Mouse (Mus musculus): ENCODE results near the gene Asic2. TPM values are rescaled to one million over a fixed set of nuclear protein-coding genes. Genes with fewer than 3 reads are reported as not detected.

The Asic2 gene
- polyA plus RNA-seq, 1 experiment from 2014 or later: 2.8 TPM

DNA sequence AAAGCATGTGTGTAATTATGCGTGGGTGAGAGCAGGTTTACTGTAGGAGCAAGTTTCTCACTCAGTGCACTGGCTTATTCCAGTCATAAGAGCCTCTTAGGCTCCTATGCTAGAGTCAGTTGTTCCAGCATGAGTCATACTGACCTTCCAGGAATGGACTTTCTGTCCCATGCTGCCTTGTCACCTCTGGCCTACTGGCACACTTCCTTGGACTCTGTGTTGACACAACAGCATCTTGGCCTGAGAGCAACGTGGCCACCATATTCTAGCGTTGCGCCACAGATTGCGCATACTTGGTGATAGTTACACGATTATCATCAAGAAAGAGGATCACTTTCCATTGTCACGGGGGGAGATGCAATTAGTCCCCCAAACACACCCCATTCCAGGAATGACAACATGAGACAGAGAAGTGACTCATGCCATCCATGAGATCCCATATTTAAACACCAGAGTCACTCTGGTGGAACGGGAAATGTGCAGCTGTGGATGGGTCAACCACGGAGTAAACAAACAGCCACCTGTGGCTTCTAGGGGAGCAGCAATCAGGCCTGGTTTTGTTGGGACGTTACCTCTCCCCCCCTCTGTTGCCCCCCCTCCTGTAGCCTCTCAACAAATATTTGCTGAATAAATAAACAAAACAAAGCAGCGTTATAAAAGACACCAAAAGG lies 1019.1 kb downstream of the Asic2 start:
- ATAC-seq (ENCODE audit: low FRiP score, low TSS enrichment): no peak
- no peak overlapping the region for H3K27ac ChIP-seq (ENCODE audit: low read length)
- no peaks in the 10 kb centered on the region for H3K27me3 ChIP-seq (ENCODE audit: insufficient read depth, low read length)
- H3K36me3 ChIP-seq (ENCODE audit: insufficient read depth, low read length): no peaks in the 10 kb centered on the region
- WGBS: 74% methylated on average over 11 of the region's 11 CpGs
- no peak overlapping the region for H3K4me2 ChIP-seq (replicated peaks; ENCODE audit: low read depth, low read length)
- H3K9me3 ChIP-seq (ENCODE audit: low read length): no peaks in the 10 kb centered on the region
- H3K9ac ChIP-seq (replicated peaks; ENCODE audit: low read length): no peak overlapping the region
- peaks cover 5% of the 10 kb centered on the region; the same call in 1 of the 2 replicates for H3K4me1 ChIP-seq (ENCODE audit: insufficient read depth, low read length)
- H3K4me3 ChIP-seq (ENCODE audit: low read length): no peak overlapping the region

DNA sequence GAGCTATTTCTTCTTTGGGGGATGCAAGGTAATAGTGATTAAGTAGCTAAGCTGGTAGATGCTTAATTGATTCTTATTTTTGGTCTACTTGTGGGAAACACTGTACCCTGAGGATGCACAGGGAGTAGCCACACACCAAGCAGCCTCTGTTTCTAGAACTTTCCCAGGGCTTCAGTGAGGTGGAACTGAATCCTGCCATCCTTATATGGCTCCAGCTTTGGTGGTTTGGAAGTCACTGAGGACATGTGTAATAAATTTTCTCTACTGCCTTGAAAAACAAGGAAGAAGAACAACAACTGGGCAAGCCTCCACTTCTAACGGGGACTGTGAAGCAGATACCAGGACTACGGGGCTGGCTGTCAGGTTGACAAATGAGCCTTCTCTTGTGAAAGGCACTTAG lies 1020.2 kb downstream of the Asic2 start:
- Histone ChIP-seq H3K27ac (ENCODE audit: low read length) (no peak overlapping the region), H3K4me3 (ENCODE audit: low read length) (no peak overlapping the region), H3K9me3 (ENCODE audit: low read length) (no peaks in the 10 kb centered on the region), H3K36me3 (ENCODE audit: insufficient read depth, low read length) (no peaks in the 10 kb centered on the region), H3K4me1 (ENCODE audit: insufficient read depth, low read length) (peaks cover 5% of the 10 kb centered on the region; the same call in 1 of the 2 replicates), H3K9ac (replicated peaks; ENCODE audit: low read length) (no peak overlapping the region), H3K4me2 (replicated peaks; ENCODE audit: low read depth, low read length) (no peak overlapping the region), H3K27me3 (ENCODE audit: insufficient read depth, low read length) (no peaks in the 10 kb centered on the region)
- no peak for ATAC-seq (ENCODE audit: low FRiP score, low TSS enrichment)
- WGBS: 2% methylated on average over 2 of the region's 2 CpGs

DNA sequence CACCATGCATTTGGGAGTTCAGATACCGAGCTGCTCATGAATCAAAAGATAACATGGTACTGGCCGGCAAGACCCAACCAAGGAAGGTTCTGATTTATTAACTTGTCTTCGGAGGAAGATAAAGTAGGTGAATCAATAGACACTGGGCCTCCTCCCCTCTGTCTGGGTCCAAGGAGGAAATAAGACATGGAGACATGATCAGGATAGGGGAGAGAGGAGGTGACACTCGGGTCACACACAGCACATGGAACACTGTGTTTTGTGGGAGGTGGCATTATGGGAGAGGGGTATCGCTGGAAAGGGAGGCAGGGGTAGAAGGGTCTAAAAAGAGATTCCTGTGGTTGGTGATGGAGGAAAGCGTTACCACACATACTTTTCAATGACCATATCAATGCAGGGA lies 1022.1 kb downstream of the Asic2 start:
- ATAC-seq (ENCODE audit: low FRiP score, low TSS enrichment): peak; percentile 84
- WGBS: 30% methylated on average over 6 of the region's 6 CpGs

DNA sequence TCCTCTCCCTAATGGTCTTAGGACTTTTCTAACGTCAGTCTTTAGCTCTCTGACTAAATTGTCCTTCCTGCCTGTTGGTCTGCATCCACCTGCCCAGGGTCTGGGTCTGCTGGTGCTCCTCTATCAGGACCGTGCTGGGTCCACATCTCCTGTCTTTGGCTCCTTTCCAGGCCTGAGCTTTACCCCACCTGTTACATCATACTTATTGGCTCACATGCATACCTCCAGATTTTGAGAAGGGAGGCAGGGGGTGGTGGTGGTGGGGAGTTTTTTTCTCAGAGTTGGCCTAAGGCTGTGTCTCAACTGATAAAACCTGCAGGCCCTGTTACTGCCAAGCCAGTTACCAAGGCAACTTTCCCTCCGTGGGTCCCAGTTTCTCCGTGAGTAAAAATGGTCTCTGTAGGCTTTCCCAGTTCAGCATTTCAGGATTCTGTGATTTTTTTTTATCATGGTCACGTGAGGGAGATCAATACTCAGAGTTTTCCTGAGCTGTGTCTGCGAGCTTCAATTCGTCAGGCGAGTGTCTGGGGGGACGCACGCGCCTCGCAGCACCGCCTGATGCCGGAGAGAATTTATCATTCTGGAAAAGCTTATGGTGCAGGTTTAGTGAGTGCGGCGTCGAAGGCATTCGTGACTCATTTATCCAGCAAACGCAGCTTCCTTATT lies 1044.8 kb downstream of the Asic2 start:
- H3K9me3 ChIP-seq (ENCODE audit: low read length): no peaks in the 10 kb centered on the region
- H3K9ac ChIP-seq (replicated peaks; ENCODE audit: low read length): no peak overlapping the region
- H3K4me1 ChIP-seq (ENCODE audit: insufficient read depth, low read length): no peaks in the 10 kb centered on the region
- no peak overlapping the region for H3K4me2 ChIP-seq (replicated peaks; ENCODE audit: low read depth, low read length)
- H3K27ac ChIP-seq (ENCODE audit: low read length): no peak overlapping the region
- no peaks in the 10 kb centered on the region for H3K36me3 ChIP-seq (ENCODE audit: insufficient read depth, low read length)
- H3K27me3 ChIP-seq (ENCODE audit: insufficient read depth, low read length): no peaks in the 10 kb centered on the region
- WGBS: 89% methylated on average over 19 of the region's 19 CpGs
- no peak overlapping the region for H3K4me3 ChIP-seq (ENCODE audit: low read length)
- ATAC-seq (ENCODE audit: low FRiP score, low TSS enrichment): no peak

More for the DNA sequence above, 1022.1 kb downstream of the Asic2 start:
- no peaks in the 10 kb centered on the region for H3K9me3 ChIP-seq (ENCODE audit: low read length)
- H3K9ac ChIP-seq (replicated peaks; ENCODE audit: low read length): no peak overlapping the region
- H3K27ac ChIP-seq (ENCODE audit: low read length): no peak overlapping the region
- no peak overlapping the region for H3K4me3 ChIP-seq (ENCODE audit: low read length)
- peaks cover 5% of the 10 kb centered on the region; the same call in 1 of the 2 replicates for H3K4me1 ChIP-seq (ENCODE audit: insufficient read depth, low read length)
- no peak overlapping the region for H3K4me2 ChIP-seq (replicated peaks; ENCODE audit: low read depth, low read length)
- H3K36me3 ChIP-seq (ENCODE audit: insufficient read depth, low read length): no peaks in the 10 kb centered on the region
- no peaks in the 10 kb centered on the region for H3K27me3 ChIP-seq (ENCODE audit: insufficient read depth, low read length)

DNA sequence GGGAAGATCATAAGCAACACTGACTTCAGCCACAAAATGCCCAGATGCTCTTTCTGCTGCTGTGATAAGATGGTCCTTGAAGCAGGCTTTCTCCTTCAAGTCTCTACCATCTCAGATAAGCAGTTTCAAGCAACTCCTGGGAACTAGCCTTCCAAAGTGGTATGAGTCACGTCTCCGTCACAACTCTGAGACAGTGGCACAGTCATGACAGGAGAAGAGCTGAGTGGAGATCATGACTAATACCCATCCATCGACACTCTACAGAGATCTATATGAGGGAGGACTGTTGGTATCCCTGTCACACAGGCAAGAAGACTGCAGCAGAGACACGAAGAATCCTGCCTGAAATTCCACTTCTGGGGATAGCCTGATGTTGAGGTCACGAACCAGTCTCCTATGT lies 1049.9 kb downstream of the Asic2 start:
- Histone ChIP-seq H3K36me3 (ENCODE audit: insufficient read depth, low read length) (no peaks in the 10 kb centered on the region), H3K27me3 (ENCODE audit: insufficient read depth, low read length) (no peaks in the 10 kb centered on the region), H3K9me3 (ENCODE audit: low read length) (peaks cover 6% of the 10 kb centered on the region; the same call in 1 of the 2 replicates), H3K9ac (replicated peaks; ENCODE audit: low read length) (no peak overlapping the region), H3K27ac (ENCODE audit: low read length) (no peak overlapping the region), H3K4me2 (replicated peaks; ENCODE audit: low read depth, low read length) (no peak overlapping the region), H3K4me3 (ENCODE audit: low read length) (no peak overlapping the region), H3K4me1 (ENCODE audit: insufficient read depth, low read length) (no peaks in the 10 kb centered on the region)
- 88% methylated on average over 5 of the region's 5 CpGs for WGBS
- ATAC-seq (ENCODE audit: low FRiP score, low TSS enrichment): no peak

DNA sequence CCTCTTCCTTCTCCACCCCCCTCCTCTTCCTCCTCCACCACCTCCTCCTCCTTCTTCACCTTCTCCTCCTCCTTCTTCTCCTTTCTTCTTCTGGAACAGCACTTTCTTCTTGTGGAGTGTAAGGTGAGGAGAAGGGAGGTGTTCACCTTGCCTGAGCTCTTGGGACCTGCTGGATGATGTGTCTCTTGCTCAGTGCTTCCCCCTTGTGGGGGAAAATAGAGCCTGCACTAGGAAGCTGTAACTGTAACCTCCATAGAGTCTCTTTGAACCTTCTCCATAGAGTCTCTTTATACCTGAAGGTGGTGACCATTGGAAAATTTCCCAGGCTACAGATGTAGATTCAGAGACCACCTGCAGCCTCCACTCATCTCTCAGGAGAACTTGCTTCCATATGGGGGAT lies 1050.6 kb downstream of the Asic2 start:
- H3K4me2 ChIP-seq (replicated peaks; ENCODE audit: low read depth, low read length): no peak overlapping the region
- H3K4me1 ChIP-seq (ENCODE audit: insufficient read depth, low read length): no peaks in the 10 kb centered on the region
- ATAC-seq (ENCODE audit: low FRiP score, low TSS enrichment): no peak
- peaks cover 6% of the 10 kb centered on the region; the same call in 1 of the 2 replicates for H3K9me3 ChIP-seq (ENCODE audit: low read length)
- H3K36me3 ChIP-seq (ENCODE audit: insufficient read depth, low read length): no peaks in the 10 kb centered on the region
- H3K27me3 ChIP-seq (ENCODE audit: insufficient read depth, low read length): no peaks in the 10 kb centered on the region
- H3K27ac ChIP-seq (ENCODE audit: low read length): no peak overlapping the region
- H3K9ac ChIP-seq (replicated peaks; ENCODE audit: low read length): no peak overlapping the region
- H3K4me3 ChIP-seq (ENCODE audit: low read length): no peak overlapping the region

DNA sequence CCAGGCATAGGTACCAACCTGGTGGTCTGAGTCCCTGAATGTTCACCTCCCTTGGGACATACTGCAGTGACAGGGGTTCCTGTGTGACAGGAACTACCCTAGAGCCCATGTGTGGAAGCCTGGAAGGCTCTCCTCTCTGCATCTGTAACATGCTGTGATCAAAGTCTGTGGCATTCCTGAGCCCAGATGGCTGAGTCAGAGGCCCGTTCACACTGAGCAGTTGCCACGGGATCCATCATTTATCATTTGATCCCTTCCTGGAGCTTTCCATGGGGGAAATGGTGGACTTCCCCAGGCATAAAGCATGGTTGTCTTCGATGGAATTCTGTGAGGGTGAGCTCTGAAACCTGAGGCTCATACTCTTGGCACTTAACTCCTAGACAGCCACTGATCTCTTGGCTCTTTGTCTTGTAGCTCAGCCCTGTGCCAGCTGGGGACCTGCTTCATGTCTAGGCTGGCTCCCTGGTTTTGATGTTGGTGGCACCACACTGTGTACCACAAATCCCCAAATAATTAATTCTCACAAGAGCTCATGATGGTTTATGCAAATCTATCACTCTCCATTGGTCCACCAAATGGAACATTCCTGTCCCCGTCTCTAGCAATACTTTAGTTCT lies 1054.7 kb downstream of the Asic2 start:
- Histone ChIP-seq H3K4me1 (ENCODE audit: insufficient read depth, low read length) (peaks cover 7% of the 10 kb centered on the region), H3K27me3 (ENCODE audit: insufficient read depth, low read length) (no peaks in the 10 kb centered on the region), H3K27ac (ENCODE audit: low read length) (no peak overlapping the region), H3K36me3 (ENCODE audit: insufficient read depth, low read length) (no peaks in the 10 kb centered on the region), H3K4me2 (replicated peaks; ENCODE audit: low read depth, low read length) (no peak overlapping the region), H3K9me3 (ENCODE audit: low read length) (peaks cover 6% of the 10 kb centered on the region; the same call in 1 of the 2 replicates), H3K9ac (replicated peaks; ENCODE audit: low read length) (no peak overlapping the region), H3K4me3 (ENCODE audit: low read length) (no peak overlapping the region)
- 31% methylated on average over 4 of the region's 4 CpGs for WGBS
- ATAC-seq (ENCODE audit: low FRiP score, low TSS enrichment): no peak

DNA sequence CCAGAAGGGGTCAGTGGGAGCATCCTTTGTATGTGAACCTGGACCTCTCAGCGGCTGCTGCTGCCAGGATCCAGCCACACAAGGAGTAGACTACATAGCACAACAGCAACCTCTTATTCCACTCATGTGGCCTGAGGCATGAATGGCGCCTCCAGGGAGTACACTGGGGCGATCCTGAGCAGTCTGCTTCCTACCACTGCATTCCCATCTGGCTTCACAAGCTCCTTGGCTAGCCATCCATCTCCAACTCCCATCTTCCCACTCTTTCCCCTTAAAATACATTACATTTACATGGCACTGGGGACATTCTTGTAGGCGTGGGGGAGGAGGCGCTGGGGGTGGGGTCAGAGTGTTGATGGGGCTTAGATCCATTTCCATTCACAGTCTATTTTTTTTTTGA lies 1055.5 kb downstream of the Asic2 start:
- no peak overlapping the region for H3K4me3 ChIP-seq (ENCODE audit: low read length)
- no peak overlapping the region for H3K4me2 ChIP-seq (replicated peaks; ENCODE audit: low read depth, low read length)
- 75% methylated on average over 5 of the region's 5 CpGs for WGBS
- no peak overlapping the region for H3K27ac ChIP-seq (ENCODE audit: low read length)
- no peaks in the 10 kb centered on the region for H3K36me3 ChIP-seq (ENCODE audit: insufficient read depth, low read length)
- no peak overlapping the region for H3K9ac ChIP-seq (replicated peaks; ENCODE audit: low read length)
- H3K9me3 ChIP-seq (ENCODE audit: low read length): peaks cover 6% of the 10 kb centered on the region; the same call in 1 of the 2 replicates
- H3K4me1 ChIP-seq (ENCODE audit: insufficient read depth, low read length): peaks cover 7% of the 10 kb centered on the region
- no peak for ATAC-seq (ENCODE audit: low FRiP score, low TSS enrichment)
- no peaks in the 10 kb centered on the region for H3K27me3 ChIP-seq (ENCODE audit: insufficient read depth, low read length)

DNA sequence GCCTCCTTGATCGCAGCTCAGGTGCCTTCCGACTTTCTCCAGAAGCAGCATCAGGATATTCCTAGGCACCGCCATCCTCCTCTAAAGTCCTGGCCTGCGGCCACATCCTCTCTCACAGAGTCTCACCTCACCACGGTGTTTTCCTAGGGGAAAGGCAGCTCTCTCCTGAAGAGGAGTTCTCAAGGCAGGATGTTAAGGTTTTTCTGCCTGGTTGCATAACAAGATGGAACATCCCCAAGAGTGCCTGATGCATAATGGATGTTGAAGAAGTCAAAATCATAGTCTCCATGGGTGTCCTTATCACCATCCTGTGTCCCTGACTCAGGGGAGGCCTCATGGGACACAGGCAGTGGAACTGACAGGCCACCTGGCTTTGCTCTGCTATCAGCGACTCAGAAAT lies 1060.4 kb downstream of the Asic2 start:
- ATAC-seq (ENCODE audit: low FRiP score, low TSS enrichment): no peak
- Histone ChIP-seq H3K9me3 (ENCODE audit: low read length) (no peaks in the 10 kb centered on the region), H3K27me3 (ENCODE audit: insufficient read depth, low read length) (no peaks in the 10 kb centered on the region), H3K27ac (ENCODE audit: low read length) (no peak overlapping the region), H3K4me3 (ENCODE audit: low read length) (no peak overlapping the region), H3K4me2 (replicated peaks; ENCODE audit: low read depth, low read length) (no peak overlapping the region), H3K36me3 (ENCODE audit: insufficient read depth, low read length) (no peaks in the 10 kb centered on the region), H3K4me1 (ENCODE audit: insufficient read depth, low read length) (peaks cover 16% of the 10 kb centered on the region), H3K9ac (replicated peaks; ENCODE audit: low read length) (no peak overlapping the region)
- 86% methylated on average over 6 of the region's 6 CpGs for WGBS

DNA sequence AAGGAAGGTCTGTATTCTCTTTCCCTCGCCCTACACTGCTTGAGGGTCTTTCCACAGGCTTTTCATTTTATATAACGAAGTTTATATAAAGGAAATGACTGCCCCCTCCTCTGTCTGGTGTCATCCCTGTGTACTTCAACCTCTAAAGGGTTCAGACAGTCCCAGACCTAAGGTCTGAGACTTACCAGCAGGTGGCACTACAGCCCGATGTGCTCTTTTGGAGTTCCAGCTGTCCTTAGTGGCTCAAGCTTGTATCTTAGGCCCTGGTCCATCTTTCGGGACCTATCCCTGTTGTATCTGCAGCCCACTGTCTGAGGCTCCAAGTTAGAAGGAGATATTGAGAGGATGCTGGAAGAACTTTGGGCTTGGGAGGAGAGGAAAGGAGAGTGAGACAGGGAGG lies 1061.8 kb downstream of the Asic2 start:
- no peak overlapping the region for H3K4me3 ChIP-seq (ENCODE audit: low read length)
- no peak for ATAC-seq (ENCODE audit: low FRiP score, low TSS enrichment)
- H3K9ac ChIP-seq (replicated peaks; ENCODE audit: low read length): no peak overlapping the region
- H3K9me3 ChIP-seq (ENCODE audit: low read length): no peaks in the 10 kb centered on the region
- no peaks in the 10 kb centered on the region for H3K27me3 ChIP-seq (ENCODE audit: insufficient read depth, low read length)
- no peaks in the 10 kb centered on the region for H3K36me3 ChIP-seq (ENCODE audit: insufficient read depth, low read length)
- H3K27ac ChIP-seq (ENCODE audit: low read length): no peak overlapping the region
- no peak overlapping the region for H3K4me2 ChIP-seq (replicated peaks; ENCODE audit: low read depth, low read length)
- 38% methylated on average over 4 of the region's 4 CpGs for WGBS
- H3K4me1 ChIP-seq (ENCODE audit: insufficient read depth, low read length): peaks cover 16% of the 10 kb centered on the region

Data from kidney, embryonic 16.5 days (tissue).